Mouse (Mus musculus): ENCODE results near the gene Gramd4. TPM values are rescaled to one million over a fixed set of nuclear protein-coding genes. Genes with fewer than 3 reads are reported as not detected.

The Gramd4 gene
- total and polyA plus RNA-seq, 2 experiments from 2014 or later = 16.2 to 35.0 TPM

GRCm38 (mm10) chr15:86071166-86071565 lies 13.7 kb downstream of the Gramd4 start:
- DNase-seq (ENCODE audit: low spot score) (no peak), ATAC-seq (ENCODE audit: insufficient read depth, low read depth) (no peak)
- H3K27ac ChIP-seq (ENCODE audit: low read depth) = no peak overlapping the region
- H3K4me1 ChIP-seq (ENCODE audit: control insufficient read depth, insufficient read depth) = peaks cover 53% of the 10 kb centered on the region
- no peak overlapping the region for H3K9ac ChIP-seq (replicated peaks; ENCODE audit: low read depth, low read length)
- H3K4me2 ChIP-seq (ENCODE audit: low read depth, low read length) = no peak overlapping the region
- no peak overlapping the region for H3K4me3 ChIP-seq (ENCODE audit: low read depth, low read length)
- H3K36me3 ChIP-seq (replicated peaks; ENCODE audit: control insufficient read depth, insufficient read depth, low read length) = no peaks in the 10 kb centered on the region
- H3K27me3 ChIP-seq (ENCODE audit: control insufficient read depth, insufficient read depth, low read length) = no peaks in the 10 kb centered on the region
- 68% methylated on average over 1 of the region's 1 CpGs for WGBS
- H3K9me3 ChIP-seq (replicated peaks; ENCODE audit: control insufficient read depth, low read length) = no peaks in the 10 kb centered on the region
- TF ChIP-seq EP300 (IDR thresholded peaks at IDR 0.05; ENCODE audit: low read depth) = no peak
- no peak for TF ChIP-seq CTCF (IDR thresholded peaks at IDR 0.05; ENCODE audit: low read depth)

- H3K9me3 ChIP-seq (replicated peaks; ENCODE audit: control insufficient read depth, low read length) = no peaks in the 10 kb centered on the region
- no peaks in the 10 kb centered on the region for H3K27me3 ChIP-seq (ENCODE audit: control insufficient read depth, insufficient read depth, low read length)
- H3K4me2 ChIP-seq (ENCODE audit: low read depth, low read length) = no peak overlapping the region
- peaks cover 47% of the 10 kb centered on the region for H3K4me1 ChIP-seq (ENCODE audit: control insufficient read depth, insufficient read depth)
- no peak overlapping the region; the same call in 1 of the 2 replicates for H3K9ac ChIP-seq (replicated peaks; ENCODE audit: low read depth, low read length)
- ATAC-seq (ENCODE audit: insufficient read depth, low read depth) = no peak
- 80% methylated on average over 15 of the region's 16 CpGs for WGBS
- no peak overlapping the region for H3K27ac ChIP-seq (ENCODE audit: low read depth)
- no peak overlapping the region for H3K4me3 ChIP-seq (ENCODE audit: low read depth, low read length)
- no peak for DNase-seq (ENCODE audit: low spot score)
- TF ChIP-seq CTCF (IDR thresholded peaks at IDR 0.05; ENCODE audit: low read depth) (no peak), EP300 (IDR thresholded peaks at IDR 0.05; ENCODE audit: low read depth) (no peak)
- no peaks in the 10 kb centered on the region for H3K36me3 ChIP-seq (replicated peaks; ENCODE audit: control insufficient read depth, insufficient read depth, low read length)
These were observed 16.9 kb downstream of the Gramd4 start for GRCm38 (mm10) chr15:86074171-86074937.

- no peak overlapping the region for H3K27ac ChIP-seq (ENCODE audit: low read depth)
- H3K4me1 ChIP-seq (ENCODE audit: control insufficient read depth, insufficient read depth) = peaks cover 45% of the 10 kb centered on the region
- no peaks in the 10 kb centered on the region for H3K36me3 ChIP-seq (replicated peaks; ENCODE audit: control insufficient read depth, insufficient read depth, low read length)
- no peaks in the 10 kb centered on the region for H3K27me3 ChIP-seq (ENCODE audit: control insufficient read depth, insufficient read depth, low read length)
- H3K4me3 ChIP-seq (ENCODE audit: low read depth, low read length) = no peak overlapping the region
- H3K9me3 ChIP-seq (replicated peaks; ENCODE audit: control insufficient read depth, low read length) = no peaks in the 10 kb centered on the region
- ATAC-seq (ENCODE audit: insufficient read depth, low read depth) = no peak
- WGBS = 80% methylated on average over 20 of the region's 20 CpGs
- TF ChIP-seq EP300 (IDR thresholded peaks at IDR 0.05; ENCODE audit: low read depth) (no peak), CTCF (IDR thresholded peaks at IDR 0.05; ENCODE audit: low read depth) (no peak)
- no peak for DNase-seq (ENCODE audit: low spot score)
- no peak overlapping the region for H3K9ac ChIP-seq (replicated peaks; ENCODE audit: low read depth, low read length)
- H3K4me2 ChIP-seq (ENCODE audit: low read depth, low read length) = no peak overlapping the region
These were observed 18.0 kb downstream of the Gramd4 start for GRCm38 (mm10) chr15:86075305-86076047.

- WGBS = 62% methylated on average over 2 of the region's 2 CpGs
- DNase-seq (ENCODE audit: low spot score) = no peak
These were observed 18.5 kb downstream of the Gramd4 start for GRCm38 (mm10) chr15:86076048-86076315.

GRCm38 (mm10) chr15:86076378-86076777 lies 18.9 kb downstream of the Gramd4 start:
- Histone ChIP-seq H3K4me2 (ENCODE audit: low read depth, low read length) (no peak overlapping the region), H3K9me3 (replicated peaks; ENCODE audit: control insufficient read depth, low read length) (no peaks in the 10 kb centered on the region), H3K4me3 (ENCODE audit: low read depth, low read length) (no peak overlapping the region), H3K36me3 (replicated peaks; ENCODE audit: control insufficient read depth, insufficient read depth, low read length) (no peaks in the 10 kb centered on the region), H3K9ac (replicated peaks; ENCODE audit: low read depth, low read length) (no peak overlapping the region), H3K27ac (ENCODE audit: low read depth) (no peak overlapping the region), H3K27me3 (ENCODE audit: control insufficient read depth, insufficient read depth, low read length) (no peaks in the 10 kb centered on the region), H3K4me1 (ENCODE audit: control insufficient read depth, insufficient read depth) (peaks cover 46% of the 10 kb centered on the region)
- 76% methylated on average over 8 of the region's 8 CpGs for WGBS
- DNase-seq (ENCODE audit: low spot score) (no peak), ATAC-seq (ENCODE audit: insufficient read depth, low read depth) (no peak)
- TF ChIP-seq CTCF (IDR thresholded peaks at IDR 0.05; ENCODE audit: low read depth) (no peak), EP300 (IDR thresholded peaks at IDR 0.05; ENCODE audit: low read depth) (no peak)

More at GRCm38 (mm10) chr15:86076048-86076315, 18.5 kb downstream of the Gramd4 start:
- TF ChIP-seq CTCF (IDR thresholded peaks at IDR 0.05; ENCODE audit: low read depth) (no peak), EP300 (IDR thresholded peaks at IDR 0.05; ENCODE audit: low read depth) (no peak)
- Histone ChIP-seq H3K9ac (replicated peaks; ENCODE audit: low read depth, low read length) (no peak overlapping the region), H3K4me3 (ENCODE audit: low read depth, low read length) (no peak overlapping the region), H3K9me3 (replicated peaks; ENCODE audit: control insufficient read depth, low read length) (no peaks in the 10 kb centered on the region), H3K27me3 (ENCODE audit: control insufficient read depth, insufficient read depth, low read length) (no peaks in the 10 kb centered on the region), H3K27ac (ENCODE audit: low read depth) (no peak overlapping the region), H3K4me2 (ENCODE audit: low read depth, low read length) (no peak overlapping the region), H3K4me1 (ENCODE audit: control insufficient read depth, insufficient read depth) (peaks cover 43% of the 10 kb centered on the region), H3K36me3 (replicated peaks; ENCODE audit: control insufficient read depth, insufficient read depth, low read length) (no peaks in the 10 kb centered on the region)
- ATAC-seq (ENCODE audit: insufficient read depth, low read depth) = no peak

Data from heart, postnatal 0 days (tissue).